Mouse (Mus musculus): ENCODE data around the gene Borcs5. TPM values are rescaled to one million over a fixed set of nuclear protein-coding genes. Genes with fewer than 3 reads are reported as not detected.
A peak's percentile ranks its signal among the peaks of the same experiment; 100 is the strongest.

Borcs5 gene
- total RNA-seq, 2 experiments from 2014 or later: 11.3 to 14.4 TPM

DNA sequence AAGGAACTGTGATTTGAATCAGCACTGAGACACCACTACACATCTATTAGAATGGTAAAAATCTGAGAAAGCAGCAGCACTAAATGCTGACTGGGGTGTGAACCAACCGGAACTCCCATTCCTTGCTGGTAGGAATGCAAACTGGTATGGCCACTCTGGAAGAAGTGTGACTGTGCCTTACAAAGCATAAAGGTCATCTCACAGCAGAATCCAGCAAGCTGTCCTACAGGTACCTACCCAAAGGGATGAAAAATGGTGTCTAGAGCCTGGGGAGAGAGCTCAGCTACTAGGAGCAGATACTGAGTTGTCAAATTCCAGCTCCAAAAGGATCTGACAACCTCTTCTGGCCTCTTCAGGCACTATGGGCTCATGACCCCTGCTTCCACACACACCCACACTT lies 12.7 kb upstream of the Borcs5 start:
- DNase-seq: no peak

DNA sequence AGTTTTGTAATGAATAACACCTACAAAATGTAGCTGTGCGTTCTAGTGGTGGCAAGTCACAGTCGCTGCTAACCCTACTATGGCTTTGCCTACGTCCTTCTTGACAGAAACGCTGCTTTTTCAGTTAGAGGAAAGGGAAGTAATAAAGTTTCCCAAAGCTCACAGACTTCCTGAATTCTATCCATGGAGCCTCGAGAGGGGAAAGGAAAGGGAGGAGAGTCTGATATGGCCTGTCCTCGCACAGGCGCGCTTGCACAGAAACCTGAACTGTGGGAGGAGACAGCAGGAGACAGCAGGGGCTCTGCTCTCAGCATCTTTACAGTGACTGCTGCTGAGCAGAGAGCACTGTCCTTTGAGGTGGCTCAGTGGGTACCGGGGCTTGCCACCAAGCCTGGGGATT lies 8.9 kb upstream of the Borcs5 start:
- no peak for DNase-seq

DNA sequence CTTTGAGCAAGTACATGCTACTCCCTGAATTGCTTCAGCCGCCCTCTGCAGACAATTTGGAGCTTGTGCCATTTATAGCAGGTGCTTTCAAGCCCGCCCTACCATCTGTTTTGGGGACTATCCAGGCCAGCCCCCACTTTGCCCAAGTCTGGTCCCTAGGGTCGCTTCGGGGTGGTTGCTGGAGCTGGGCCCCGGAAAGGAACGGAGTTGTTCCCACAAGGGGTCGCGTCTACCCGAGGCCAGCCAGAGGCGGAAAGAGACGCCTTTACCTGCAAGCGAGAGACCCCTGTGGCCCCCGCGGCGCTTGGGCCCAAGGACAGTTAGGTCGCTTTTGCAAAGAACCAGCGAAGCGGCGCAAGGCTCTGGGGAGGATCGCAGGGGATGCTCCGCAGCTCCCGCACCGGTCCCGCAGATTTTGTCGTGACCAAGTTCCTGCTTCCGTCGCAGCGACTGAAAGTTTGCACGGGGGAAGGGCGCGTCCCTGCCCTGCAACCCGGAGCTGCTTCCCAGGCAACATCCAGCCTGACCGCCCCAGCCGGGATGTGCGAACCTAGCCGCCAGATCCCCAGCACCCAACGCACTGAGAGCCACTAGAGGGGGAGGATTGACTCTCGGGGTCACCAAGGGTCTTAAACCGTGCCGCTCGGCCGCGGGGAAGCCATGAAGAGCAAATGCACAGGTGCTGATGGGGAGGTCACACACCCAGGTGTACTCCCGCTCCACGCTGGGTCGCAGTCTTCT lies 7.2 kb upstream of the Borcs5 start, which contains the start of gene Mansc1:
Mansc1 (minus strand) TSS at position 542 of the 741 bp plus-strand sequence.
- DNase-seq: peak; percentile 76

DNA sequence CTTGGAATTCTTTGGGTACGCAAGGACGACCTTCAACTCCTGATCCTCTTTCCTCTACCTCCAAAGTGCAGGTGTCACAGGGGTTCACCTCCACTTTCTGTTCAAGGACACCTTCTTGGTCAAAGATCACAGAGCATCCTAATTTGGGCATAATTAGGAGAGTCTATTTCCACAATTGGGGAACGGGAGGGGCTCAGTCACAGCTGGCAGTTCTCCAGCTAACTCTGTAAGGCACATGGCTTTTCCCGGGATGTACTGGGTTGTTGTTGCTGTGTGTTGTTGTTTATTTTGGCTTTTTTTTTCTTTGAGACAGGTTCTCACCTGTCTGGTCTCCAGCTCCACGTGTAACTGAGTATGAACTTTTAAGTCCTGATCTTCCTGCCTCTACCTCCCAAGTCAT lies 6.6 kb upstream of the Borcs5 start:
- DNase-seq: no peak

GRCm38 (mm10) chr6:134633553-134633952 lies 5.8 kb upstream of the Borcs5 start:
- DNase-seq: no peak

DNA sequence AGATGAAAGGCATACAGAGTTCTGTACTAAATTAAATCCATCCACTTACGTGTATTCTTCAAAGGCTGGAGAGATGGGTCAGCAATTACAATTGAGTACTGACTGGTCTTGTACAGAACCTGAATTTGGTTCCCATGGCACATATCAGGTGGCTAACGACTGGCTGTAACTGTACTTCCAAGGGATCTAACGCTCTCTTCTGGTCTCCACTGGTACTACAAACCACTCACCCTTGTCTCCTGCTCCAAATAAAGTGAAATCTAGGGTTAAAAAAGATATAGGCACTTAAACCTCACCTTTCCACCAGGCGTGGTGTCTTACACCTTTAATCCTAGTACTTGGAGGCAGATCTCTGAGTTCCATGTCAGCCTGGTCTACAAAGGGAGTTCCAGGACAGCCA lies 2.8 kb upstream of the Borcs5 start:
- DNase-seq: no peak

DNA sequence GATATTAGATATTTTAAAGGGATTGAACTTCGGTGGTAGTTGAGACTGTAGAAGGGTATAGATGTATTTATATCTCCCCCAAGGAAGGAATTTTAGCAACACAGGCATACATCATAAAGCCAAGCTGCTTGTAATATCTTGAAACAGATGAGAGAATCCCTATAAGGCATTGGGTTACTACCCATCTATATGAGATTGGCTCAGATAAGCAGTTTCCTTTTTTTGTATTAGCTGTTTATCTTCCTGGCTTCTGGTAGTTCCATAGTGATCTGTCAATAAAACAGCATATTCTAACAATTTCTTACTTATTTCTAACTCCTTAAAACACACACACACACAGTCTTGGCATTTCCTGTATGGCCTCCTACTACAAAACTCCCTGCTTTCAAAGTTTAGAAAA lies 590 bp downstream of the Borcs5 start:
- no peak for DNase-seq

DNA sequence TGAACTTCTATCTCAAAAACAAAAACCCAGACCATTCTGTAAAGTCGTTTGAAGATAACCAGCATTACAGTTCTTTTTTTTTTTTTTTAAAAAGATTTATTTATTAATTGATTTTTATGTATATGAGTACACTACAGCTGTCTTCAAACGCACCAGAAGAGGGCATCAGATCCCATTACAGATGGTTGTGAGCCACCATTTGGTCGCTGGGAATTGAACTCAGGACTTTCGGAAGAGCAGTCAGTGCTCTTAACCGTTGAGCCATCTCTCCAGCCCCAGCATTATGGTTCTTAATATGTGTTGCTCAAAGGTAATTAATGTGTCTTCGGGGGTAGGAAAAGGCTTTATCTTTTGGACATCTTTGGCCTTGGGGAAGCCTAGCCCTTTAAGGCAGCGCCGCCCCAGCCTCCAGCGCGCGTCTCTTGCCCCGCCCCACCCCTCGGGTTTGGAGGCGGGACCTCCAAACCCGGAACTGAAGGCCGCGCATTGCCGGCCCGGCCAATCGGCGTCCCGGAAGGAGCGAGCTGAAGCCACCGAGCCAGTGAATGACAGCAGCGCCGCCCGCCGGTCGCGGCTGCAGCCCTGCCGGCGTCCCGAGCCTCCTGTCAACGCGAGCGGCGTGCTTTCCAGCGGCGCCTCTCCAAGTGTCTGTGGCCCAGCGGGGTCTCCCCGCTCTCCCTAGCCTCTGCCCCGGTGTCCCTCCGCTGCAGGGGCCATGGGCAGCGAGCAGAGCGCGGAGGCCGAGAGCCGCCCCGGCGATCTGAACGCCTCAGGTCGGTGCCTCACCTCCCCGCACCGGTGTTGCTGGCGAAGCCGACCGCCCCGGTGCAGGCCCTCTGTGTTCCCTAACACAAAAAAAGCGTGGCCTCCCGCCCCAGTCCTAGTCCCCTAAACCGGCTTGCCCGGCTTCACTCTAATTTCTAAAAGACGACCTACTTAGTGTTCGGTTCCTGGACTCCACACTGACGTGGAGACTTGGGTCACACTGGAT lies 1.5 kb downstream of the Borcs5 start:
- peak; percentile 96 for DNase-seq

GRCm38 (mm10) chr6:134641738-134642446 lies 2.6 kb downstream of the Borcs5 start:
- DNase-seq: no peak

DNA sequence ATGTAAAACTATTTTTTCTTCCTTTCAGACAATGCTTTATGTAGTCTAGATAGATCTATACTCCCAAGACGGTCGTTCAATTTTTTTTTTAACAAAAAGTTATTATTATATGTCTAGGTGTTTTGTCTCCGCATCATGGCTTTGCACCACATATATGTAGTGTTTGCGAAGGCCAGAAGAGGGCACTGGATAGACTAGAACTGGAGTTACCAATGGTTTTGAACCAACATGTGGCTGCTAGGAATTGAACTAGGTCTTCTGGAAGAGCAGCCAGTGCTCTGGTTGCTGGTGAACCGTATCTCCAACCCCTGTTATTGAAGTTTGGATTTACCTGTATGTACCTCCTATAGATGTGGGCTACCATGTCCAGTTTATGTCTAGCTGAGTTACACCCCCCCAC lies 4.0 kb downstream of the Borcs5 start:
- no peak for DNase-seq

- no peak for DNase-seq
Observed at GRCm38 (mm10) chr6:134646835-134647234, 7.5 kb downstream of the Borcs5 start.

DNA sequence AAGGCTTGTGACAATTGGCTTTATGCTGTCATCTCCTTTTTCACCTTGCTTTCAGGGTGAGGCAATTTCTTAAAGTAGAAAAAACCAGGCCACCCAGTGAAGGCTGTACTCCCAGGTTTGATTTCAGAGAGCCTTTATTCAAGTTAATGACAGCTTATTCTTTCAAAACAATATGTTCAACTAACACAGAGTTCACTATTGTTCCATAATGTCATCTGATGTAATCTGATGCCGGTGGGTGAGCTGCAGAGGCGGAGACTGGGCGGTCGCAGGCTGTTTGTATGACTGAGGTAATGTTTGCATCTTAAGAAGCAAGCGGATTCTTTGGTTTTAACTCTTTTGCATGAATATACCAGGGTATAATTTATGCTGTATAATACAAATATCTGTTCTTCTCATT lies 8.3 kb downstream of the Borcs5 start:
- DNase-seq: peak; percentile 24

- no peak for DNase-seq
Observed at GRCm38 (mm10) chr6:134648356-134648755, 9.0 kb downstream of the Borcs5 start.

DNA sequence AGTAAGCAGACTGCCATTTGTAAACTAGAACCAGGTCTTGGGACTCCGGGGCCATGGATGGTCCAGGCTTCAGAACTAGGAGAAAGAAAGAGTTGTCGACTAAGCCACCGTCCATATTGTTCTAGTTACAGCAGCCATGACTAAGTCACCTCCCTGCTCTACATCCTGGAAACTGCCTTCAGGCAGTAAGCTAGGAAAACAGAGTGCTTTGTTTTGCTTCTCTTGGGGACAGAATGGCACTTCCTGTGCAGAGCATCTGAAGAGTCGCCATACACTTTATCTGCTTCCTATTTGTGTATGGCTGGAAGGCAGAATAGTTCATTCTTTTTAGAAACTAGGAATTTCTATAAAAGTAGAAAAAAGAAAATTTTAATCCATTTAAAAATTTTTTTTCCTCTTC lies 17.2 kb downstream of the Borcs5 start:
- DNase-seq: no peak

DNA sequence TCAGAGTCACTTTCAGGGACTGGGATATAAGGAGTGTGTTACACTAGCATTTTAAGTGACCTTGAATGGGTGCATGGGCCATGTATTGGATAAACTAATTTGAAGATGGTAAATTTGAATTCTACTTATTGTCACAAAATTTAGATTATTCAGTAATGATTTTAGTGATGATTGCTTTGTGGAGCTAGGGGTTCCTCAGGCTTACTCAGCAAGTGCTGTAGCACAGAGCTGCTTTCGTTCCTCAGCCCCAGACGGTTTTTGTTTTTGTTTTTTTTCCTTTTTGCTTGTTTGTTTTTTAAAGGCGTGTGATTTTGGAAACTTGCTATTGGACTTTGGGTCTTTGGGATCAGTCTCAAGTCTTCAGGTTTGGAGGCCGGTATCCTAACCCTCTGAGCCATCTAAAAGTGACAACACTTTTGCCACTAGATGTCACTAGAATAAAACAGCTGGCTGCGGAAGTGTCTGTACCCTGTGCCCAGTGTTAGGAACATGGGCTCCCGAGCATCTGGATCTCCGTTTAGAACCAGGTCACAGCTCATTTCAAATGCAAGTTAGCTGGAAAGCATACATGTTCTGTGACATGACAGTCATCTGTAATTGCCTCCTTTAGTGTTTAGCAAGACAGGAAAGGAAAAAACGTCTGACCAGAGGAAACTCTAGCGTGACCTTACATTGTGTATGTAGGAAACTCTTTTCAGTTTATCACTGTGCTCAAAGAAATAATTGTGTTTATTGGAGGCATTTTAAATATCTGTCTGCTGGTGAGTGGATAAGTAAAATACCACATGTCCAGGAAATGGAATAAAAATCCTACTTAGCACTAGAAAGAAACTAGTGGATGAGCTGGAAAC lies 20.0 kb downstream of the Borcs5 start:
- DNase-seq: peak; percentile 62

DNA sequence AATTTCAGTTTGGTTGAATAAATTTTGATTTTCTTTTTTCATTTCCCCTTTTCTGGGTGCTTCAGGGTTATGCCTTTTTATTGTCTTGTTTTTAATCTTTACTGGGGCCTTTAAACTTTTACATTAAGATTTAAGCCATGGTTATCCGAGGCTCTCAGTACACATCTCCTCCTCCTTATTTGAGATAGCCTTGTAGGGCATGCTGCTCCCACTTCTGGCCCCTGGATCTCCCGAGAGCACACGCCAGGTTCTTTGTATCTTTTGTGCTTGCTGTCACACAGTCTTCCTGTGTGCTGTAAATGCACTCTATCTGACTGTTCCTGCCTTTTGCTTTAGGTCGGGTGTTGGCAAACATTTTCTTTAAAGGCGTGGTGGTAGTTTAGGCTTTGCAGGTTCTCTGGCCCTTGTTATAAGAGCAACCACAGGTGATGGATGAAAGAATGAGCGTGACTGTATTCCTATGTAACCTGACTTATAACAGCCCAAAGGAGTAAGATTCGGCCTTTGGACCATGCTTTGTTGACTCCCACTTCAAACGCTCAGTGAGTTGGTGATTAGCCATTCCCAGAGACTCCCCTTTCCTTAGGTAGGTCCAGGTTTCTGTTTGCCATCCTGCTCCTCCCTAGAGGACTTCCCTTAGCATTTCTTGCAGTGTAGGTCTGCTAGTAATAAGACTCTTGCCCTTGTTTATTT lies 21.6 kb downstream of the Borcs5 start:
- no peak for DNase-seq

- no peak for DNase-seq
Observed at GRCm38 (mm10) chr6:134664573-134664972, 25.3 kb downstream of the Borcs5 start.

DNA sequence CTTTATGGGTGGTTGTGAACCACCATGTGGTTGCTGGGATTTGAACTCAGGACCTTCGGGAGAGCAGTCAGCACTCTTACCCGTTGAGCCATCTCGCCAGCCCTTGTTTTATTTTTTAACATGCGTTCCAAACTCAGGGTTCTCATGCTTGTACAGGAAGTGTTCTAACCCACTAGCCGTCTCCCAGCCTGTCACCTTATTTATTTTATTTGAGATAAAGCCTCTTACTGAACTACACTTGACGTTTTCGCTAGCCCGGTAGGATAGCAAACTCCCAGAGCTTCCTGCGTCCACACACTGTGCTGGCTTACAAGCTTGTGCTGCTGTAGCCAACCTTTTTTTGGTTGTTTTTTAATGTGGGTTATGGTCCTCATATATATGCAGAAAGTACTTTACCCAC lies 26.5 kb downstream of the Borcs5 start:
- no peak for DNase-seq

DNA sequence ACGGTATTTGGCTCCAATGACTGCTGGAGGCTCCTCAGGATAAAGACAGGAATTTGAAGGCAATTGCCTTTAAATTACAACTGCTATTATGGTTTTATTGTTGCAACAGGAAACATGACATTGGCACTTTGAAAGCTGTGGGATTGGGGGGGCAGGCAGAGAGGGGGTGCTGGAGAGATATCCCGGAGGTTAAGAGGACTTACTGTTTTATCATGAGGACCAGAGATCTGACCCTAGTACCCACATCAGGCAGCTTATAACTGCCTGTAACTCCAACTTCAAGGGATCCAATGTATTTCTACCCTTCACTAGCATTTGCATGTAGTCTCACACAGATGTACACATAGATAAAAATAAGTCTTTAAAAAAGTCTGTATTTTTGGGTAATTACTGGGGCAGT lies 29.2 kb downstream of the Borcs5 start:
- no peak for DNase-seq

DNA sequence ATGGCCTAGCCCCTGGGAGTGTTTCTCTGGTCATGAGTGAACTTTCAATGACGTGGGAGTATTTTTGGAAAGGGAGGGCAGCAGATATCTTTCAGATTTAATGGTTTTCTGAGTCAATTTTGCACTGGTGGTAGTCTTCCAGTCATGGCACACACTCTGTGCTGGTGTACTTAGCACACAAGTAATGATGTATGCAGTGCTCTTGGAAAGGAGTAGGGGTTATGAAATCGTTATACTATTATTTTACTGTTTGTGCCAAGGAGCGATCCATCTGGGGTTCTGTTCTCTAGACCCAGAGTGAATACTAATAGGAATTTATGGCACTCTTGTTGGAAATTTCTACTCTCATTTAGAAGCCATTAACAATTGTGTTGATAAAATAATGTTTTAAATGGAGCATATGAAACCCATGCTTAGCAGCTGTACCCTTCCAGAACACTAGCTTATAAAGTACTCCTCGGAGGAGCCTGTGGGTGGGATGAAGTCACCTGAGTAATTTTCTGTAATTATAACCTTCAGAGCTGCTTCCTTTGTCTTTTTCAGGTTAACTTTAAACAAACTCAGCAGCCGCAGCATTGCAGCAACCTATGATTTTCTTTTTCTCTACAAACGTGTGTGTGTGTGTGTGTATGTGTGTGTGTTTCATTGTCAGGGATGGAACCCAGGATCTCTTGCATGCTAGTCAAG lies 30.0 kb downstream of the Borcs5 start:
- no peak for DNase-seq
